Mouse (Mus musculus) CH12F3 (cell line): Measurements from ENCODE around the gene Gga3.

ENCODE experiments used
- in situ Hi-C: fragments of 300-500 bp; cut with MboI; formaldehyde crosslinking; loops from 2 replicates; pipeline ENCODE4 v1.14.3; 2020; ENCODE audit warnings: low sequenced_read_pairs

Gga3 gene

GRCm38 (mm10) chr11:115612410-115613137, 8.7 kb upstream of the Gga3 start, which contains the start of gene Mif4gd:
Mif4gd (minus strand) TSS chr11:115612969.
- in situ Hi-C loops = no loop called here

GRCm38 (mm10) chr11:115612059-115612409, 8.2 kb upstream of the Gga3 start:
- in situ Hi-C loops = no loop called here

- in situ Hi-C loops = no loop called here
These were observed 7.3 kb upstream of the Gga3 start for GRCm38 (mm10) chr11:115611173-115611572.

- in situ Hi-C loops = no loop called here
These were observed 5.7 kb upstream of the Gga3 start for GRCm38 (mm10) chr11:115609576-115609975.

- in situ Hi-C loops = no loop called here
These were observed 4.9 kb upstream of the Gga3 start for GRCm38 (mm10) chr11:115608421-115609399.

- in situ Hi-C loops = no loop called here
These were observed 2.9 kb upstream of the Gga3 start for GRCm38 (mm10) chr11:115606733-115607132.

GRCm38 (mm10) chr11:115604304-115604696, 449 bp upstream of the Gga3 start:
- in situ Hi-C loops = no loop called here

GRCm38 (mm10) chr11:115603128-115603475, 749 bp downstream of the Gga3 start:
- in situ Hi-C loops = no loop called here

- in situ Hi-C loops = no loop called here
These were observed 2.7 kb downstream of the Gga3 start for GRCm38 (mm10) chr11:115601174-115601573.

- in situ Hi-C loops = no loop called here
These were observed 3.1 kb downstream of the Gga3 start for GRCm38 (mm10) chr11:115600743-115601142.

- in situ Hi-C loops = no loop called here
These were observed 4.1 kb downstream of the Gga3 start for GRCm38 (mm10) chr11:115599722-115600121.

GRCm38 (mm10) chr11:115598309-115598708, 5.5 kb downstream of the Gga3 start:
- in situ Hi-C loops = no loop called here

GRCm38 (mm10) chr11:115595209-115595608, 8.6 kb downstream of the Gga3 start:
- in situ Hi-C loops = no loop called here

- in situ Hi-C loops = no loop called here
These were observed 13.2 kb downstream of the Gga3 start for GRCm38 (mm10) chr11:115590526-115591075.

GRCm38 (mm10) chr11:115587984-115588383, 15.9 kb downstream of the Gga3 start:
- in situ Hi-C loops = no loop called here

GRCm38 (mm10) chr11:115586403-115586802, 17.4 kb downstream of the Gga3 start:
- in situ Hi-C loops = no loop called here

- in situ Hi-C loops = no loop called here
These were observed 18.2 kb downstream of the Gga3 start for GRCm38 (mm10) chr11:115585573-115586100.

GRCm38 (mm10) chr11:115584376-115585073, 19.3 kb downstream of the Gga3 start:
- in situ Hi-C loops = no loop called here

- in situ Hi-C loops = no loop called here
These were observed 20.8 kb downstream of the Gga3 start for GRCm38 (mm10) chr11:115582913-115583606.

GRCm38 (mm10) chr11:115579080-115579479, 24.8 kb downstream of the Gga3 start:
- in situ Hi-C loops = no loop called here
